Mouse (Mus musculus): Measurements from ENCODE around the gene Hipk3. TPM values are rescaled to one million over a fixed set of nuclear protein-coding genes. Genes with fewer than 3 reads are reported as not detected.

Hipk3 gene
- polyA plus RNA-seq, 1 experiment from 2014 or later, result 6.1 TPM

GRCm38 (mm10) chr2:104482156-104482555, 12.1 kb downstream of the Hipk3 start:
- Histone ChIP-seq H3K4me3 (ENCODE audit: low read length) (no peak overlapping the region), H3K9ac (ENCODE audit: low read depth, low read length) (no peak overlapping the region), H3K4me2 (ENCODE audit: low read length) (no peak overlapping the region), H3K9me3 (ENCODE audit: control insufficient read depth, low read length) (no peaks in the 10 kb centered on the region), H3K27ac (ENCODE audit: low read depth, low read length) (no peak overlapping the region), H3K4me1 (ENCODE audit: control insufficient read depth, insufficient read depth, low read depth, low read length) (no peaks in the 10 kb centered on the region), H3K27me3 (replicated peaks; ENCODE audit: control insufficient read depth, insufficient read depth, low read length) (no peaks in the 10 kb centered on the region), H3K36me3 (ENCODE audit: control insufficient read depth, insufficient read depth, low read length) (no peaks in the 10 kb centered on the region)
- no peak for ATAC-seq

- 86% methylated on average over 4 of the region's 4 CpGs for WGBS
- Histone ChIP-seq H3K27ac (ENCODE audit: low read depth, low read length) (no peak overlapping the region), H3K4me3 (ENCODE audit: low read length) (no peak overlapping the region), H3K36me3 (ENCODE audit: control insufficient read depth, insufficient read depth, low read length) (no peaks in the 10 kb centered on the region), H3K9me3 (ENCODE audit: control insufficient read depth, low read length) (no peaks in the 10 kb centered on the region), H3K4me2 (ENCODE audit: low read length) (no peak overlapping the region), H3K4me1 (ENCODE audit: control insufficient read depth, insufficient read depth, low read depth, low read length) (no peaks in the 10 kb centered on the region), H3K27me3 (replicated peaks; ENCODE audit: control insufficient read depth, insufficient read depth, low read length) (no peaks in the 10 kb centered on the region), H3K9ac (ENCODE audit: low read depth, low read length) (no peak overlapping the region)
- no peak for ATAC-seq
Observed at GRCm38 (mm10) chr2:104479054-104479453, 15.2 kb downstream of the Hipk3 start.

- WGBS, result 69% methylated on average over 2 of the region's 2 CpGs
- H3K36me3 ChIP-seq (ENCODE audit: control insufficient read depth, insufficient read depth, low read length), result no peaks in the 10 kb centered on the region
- ATAC-seq, result no peak
- H3K27me3 ChIP-seq (replicated peaks; ENCODE audit: control insufficient read depth, insufficient read depth, low read length), result no peaks in the 10 kb centered on the region
- no peaks in the 10 kb centered on the region for H3K9me3 ChIP-seq (ENCODE audit: control insufficient read depth, low read length)
- H3K4me1 ChIP-seq (ENCODE audit: control insufficient read depth, insufficient read depth, low read depth, low read length), result no peaks in the 10 kb centered on the region
- no peak overlapping the region for H3K9ac ChIP-seq (ENCODE audit: low read depth, low read length)
- H3K4me3 ChIP-seq (ENCODE audit: low read length), result no peak overlapping the region
- H3K27ac ChIP-seq (ENCODE audit: low read depth, low read length), result no peak overlapping the region
- H3K4me2 ChIP-seq (ENCODE audit: low read length), result no peak overlapping the region
Observed at GRCm38 (mm10) chr2:104477398-104478015, 16.7 kb downstream of the Hipk3 start.

- no peaks in the 10 kb centered on the region for H3K9me3 ChIP-seq (ENCODE audit: control insufficient read depth, low read length)
- no peak overlapping the region for H3K4me2 ChIP-seq (ENCODE audit: low read length)
- H3K4me3 ChIP-seq (ENCODE audit: low read length), result no peak overlapping the region
- H3K4me1 ChIP-seq (ENCODE audit: control insufficient read depth, insufficient read depth, low read depth, low read length), result no peaks in the 10 kb centered on the region; the same call in 1 of the 2 replicates
- 70% methylated on average over 6 of the region's 6 CpGs for WGBS
- H3K36me3 ChIP-seq (ENCODE audit: control insufficient read depth, insufficient read depth, low read length), result peaks cover 3% of the 10 kb centered on the region; the same call in 1 of the 2 replicates
- H3K27ac ChIP-seq (ENCODE audit: low read depth, low read length), result no peak overlapping the region
- no peaks in the 10 kb centered on the region for H3K27me3 ChIP-seq (replicated peaks; ENCODE audit: control insufficient read depth, insufficient read depth, low read length)
- H3K9ac ChIP-seq (ENCODE audit: low read depth, low read length), result no peak overlapping the region
- no peak for ATAC-seq
Observed at GRCm38 (mm10) chr2:104472056-104472455, 22.2 kb downstream of the Hipk3 start.

GRCm38 (mm10) chr2:104471161-104471560, 23.1 kb downstream of the Hipk3 start:
- Histone ChIP-seq H3K4me1 (ENCODE audit: control insufficient read depth, insufficient read depth, low read depth, low read length) (no peaks in the 10 kb centered on the region; the same call in 1 of the 2 replicates), H3K9me3 (ENCODE audit: control insufficient read depth, low read length) (no peaks in the 10 kb centered on the region), H3K27me3 (replicated peaks; ENCODE audit: control insufficient read depth, insufficient read depth, low read length) (no peaks in the 10 kb centered on the region), H3K9ac (ENCODE audit: low read depth, low read length) (no peak overlapping the region), H3K4me3 (ENCODE audit: low read length) (no peak overlapping the region), H3K4me2 (ENCODE audit: low read length) (no peak overlapping the region), H3K27ac (ENCODE audit: low read depth, low read length) (no peak overlapping the region), H3K36me3 (ENCODE audit: control insufficient read depth, insufficient read depth, low read length) (peaks cover 3% of the 10 kb centered on the region; the same call in 1 of the 2 replicates)
- 94% methylated on average over 16 of the region's 16 CpGs for WGBS
- no peak for ATAC-seq

- no peaks in the 10 kb centered on the region; the same call in 1 of the 2 replicates for H3K4me1 ChIP-seq (ENCODE audit: control insufficient read depth, insufficient read depth, low read depth, low read length)
- H3K9ac ChIP-seq (ENCODE audit: low read depth, low read length), result no peak overlapping the region
- WGBS, result 95% methylated on average over 6 of the region's 6 CpGs
- H3K27ac ChIP-seq (ENCODE audit: low read depth, low read length), result no peak overlapping the region
- H3K4me2 ChIP-seq (ENCODE audit: low read length), result no peak overlapping the region
- no peak overlapping the region for H3K4me3 ChIP-seq (ENCODE audit: low read length)
- ATAC-seq, result no peak
- peaks cover 3% of the 10 kb centered on the region; the same call in 1 of the 2 replicates for H3K36me3 ChIP-seq (ENCODE audit: control insufficient read depth, insufficient read depth, low read length)
- no peaks in the 10 kb centered on the region for H3K27me3 ChIP-seq (replicated peaks; ENCODE audit: control insufficient read depth, insufficient read depth, low read length)
- no peaks in the 10 kb centered on the region for H3K9me3 ChIP-seq (ENCODE audit: control insufficient read depth, low read length)
Observed at GRCm38 (mm10) chr2:104470536-104470935, 23.7 kb downstream of the Hipk3 start.

GRCm38 (mm10) chr2:104468419-104468818, 25.8 kb downstream of the Hipk3 start:
- Histone ChIP-seq H3K27ac (ENCODE audit: low read depth, low read length) (no peak overlapping the region), H3K27me3 (replicated peaks; ENCODE audit: control insufficient read depth, insufficient read depth, low read length) (no peaks in the 10 kb centered on the region), H3K4me3 (ENCODE audit: low read length) (no peak overlapping the region), H3K4me1 (ENCODE audit: control insufficient read depth, insufficient read depth, low read depth, low read length) (no peaks in the 10 kb centered on the region; the same call in 1 of the 2 replicates), H3K9ac (ENCODE audit: low read depth, low read length) (no peak overlapping the region), H3K4me2 (ENCODE audit: low read length) (no peak overlapping the region), H3K36me3 (ENCODE audit: control insufficient read depth, insufficient read depth, low read length) (peaks cover 3% of the 10 kb centered on the region; the same call in 1 of the 2 replicates), H3K9me3 (ENCODE audit: control insufficient read depth, low read length) (no peaks in the 10 kb centered on the region)
- no peak for ATAC-seq
- 83% methylated on average over 5 of the region's 5 CpGs for WGBS

- Histone ChIP-seq H3K4me3 (ENCODE audit: low read length) (no peak overlapping the region), H3K27ac (ENCODE audit: low read depth, low read length) (no peak overlapping the region), H3K36me3 (ENCODE audit: control insufficient read depth, insufficient read depth, low read length) (peaks cover 3% of the 10 kb centered on the region; the same call in 1 of the 2 replicates), H3K9me3 (ENCODE audit: control insufficient read depth, low read length) (no peaks in the 10 kb centered on the region), H3K27me3 (replicated peaks; ENCODE audit: control insufficient read depth, insufficient read depth, low read length) (no peaks in the 10 kb centered on the region), H3K4me1 (ENCODE audit: control insufficient read depth, insufficient read depth, low read depth, low read length) (no peaks in the 10 kb centered on the region; the same call in 1 of the 2 replicates), H3K9ac (ENCODE audit: low read depth, low read length) (no peak overlapping the region), H3K4me2 (ENCODE audit: low read length) (no peak overlapping the region)
- 81% methylated on average over 9 of the region's 9 CpGs for WGBS
- ATAC-seq, result no peak; the same call in 1 of the 2 replicates
Observed at GRCm38 (mm10) chr2:104466908-104467616, 27.2 kb downstream of the Hipk3 start.

- H3K27me3 ChIP-seq (replicated peaks; ENCODE audit: control insufficient read depth, insufficient read depth, low read length), result no peaks in the 10 kb centered on the region
- no peak overlapping the region for H3K27ac ChIP-seq (ENCODE audit: low read depth, low read length)
- H3K9ac ChIP-seq (ENCODE audit: low read depth, low read length), result no peak overlapping the region
- no peaks in the 10 kb centered on the region for H3K9me3 ChIP-seq (ENCODE audit: control insufficient read depth, low read length)
- WGBS, result 93% methylated on average over 8 of the region's 8 CpGs
- H3K4me2 ChIP-seq (ENCODE audit: low read length), result no peak overlapping the region
- H3K36me3 ChIP-seq (ENCODE audit: control insufficient read depth, insufficient read depth, low read length), result no peaks in the 10 kb centered on the region
- H3K4me1 ChIP-seq (ENCODE audit: control insufficient read depth, insufficient read depth, low read depth, low read length), result no peaks in the 10 kb centered on the region; the same call in 1 of the 2 replicates
- no peak for ATAC-seq
- H3K4me3 ChIP-seq (ENCODE audit: low read length), result no peak overlapping the region
Observed at GRCm38 (mm10) chr2:104465639-104466430, 28.4 kb downstream of the Hipk3 start.

Measured in hindbrain, embryonic 16.5 days (tissue).